Mouse (Mus musculus): ENCODE results near the gene Rbm10. TPM values are rescaled to one million over a fixed set of nuclear protein-coding genes. Genes with fewer than 3 reads are reported as not detected.

Gene Rbm10
- total and polyA plus RNA-seq, 2 experiments from 2014 or later, result 21.0 to 45.6 TPM

DNA sequence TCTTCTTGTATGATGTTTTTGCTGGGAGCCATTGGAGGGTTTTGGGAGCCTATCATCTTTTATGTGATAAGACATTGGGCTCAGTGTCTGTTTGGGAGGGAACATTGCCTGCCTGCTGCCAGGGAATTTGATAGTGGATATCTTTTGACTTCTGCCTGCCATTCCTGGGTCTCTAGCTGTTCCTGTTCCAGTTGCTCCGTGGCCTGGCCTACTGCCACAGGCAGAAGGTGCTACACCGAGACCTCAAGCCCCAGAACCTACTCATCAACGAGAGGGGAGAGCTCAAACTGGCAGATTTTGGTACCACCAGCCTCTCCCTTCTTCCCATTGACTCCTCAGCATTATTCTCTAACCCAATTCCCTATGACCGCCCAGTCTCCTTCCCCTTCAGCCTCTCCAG, 78.5 kb downstream of the Rbm10 start:
- no peaks in the 10 kb centered on the region for H3K4me1 ChIP-seq (ENCODE audit: control insufficient read depth, insufficient read depth)
- no peaks in the 10 kb centered on the region for H3K27me3 ChIP-seq (ENCODE audit: control insufficient read depth, insufficient read depth, low read length)
- DNase-seq (ENCODE audit: low spot score) (no peak), ATAC-seq (ENCODE audit: insufficient read depth, low read depth) (peak; percentile 50; the same call in 1 of the 2 replicates)
- H3K9me3 ChIP-seq (replicated peaks; ENCODE audit: control insufficient read depth, low read length), result no peaks in the 10 kb centered on the region
- H3K27ac ChIP-seq (ENCODE audit: low read depth), result no peak overlapping the region
- H3K4me2 ChIP-seq (ENCODE audit: low read depth, low read length), result no peak overlapping the region
- peaks cover 41% of the 10 kb centered on the region for H3K36me3 ChIP-seq (replicated peaks; ENCODE audit: control insufficient read depth, insufficient read depth, low read length)
- no peak overlapping the region for H3K9ac ChIP-seq (replicated peaks; ENCODE audit: low read depth, low read length)
- WGBS, result 61% methylated on average over 4 of the region's 4 CpGs
- no peak overlapping the region for H3K4me3 ChIP-seq (ENCODE audit: low read depth, low read length)
- TF ChIP-seq EP300 (IDR thresholded peaks at IDR 0.05; ENCODE audit: low read depth) (no peak), CTCF (IDR thresholded peaks at IDR 0.05; ENCODE audit: low read depth) (no peak)

Other genes with a start within 250 kb of the Rbm10 start
- gene Jade3, start 191.8 kb upstream of the Rbm10 start, total RNA-seq (2014; rRNA removed; ENCODE audit: low replicate concordance), result 0.99 and 2.8 TPM in 2 replicates
- gene Jade3, start 191.8 kb upstream of the Rbm10 start, polyA plus RNA-seq (2015; fragmentation: Nextera tagmentation; extraction: Ambion mirVana), result 1.7 and 2.2 TPM in 2 replicates
- gene Rgn, start 67.7 kb upstream of the Rbm10 start, total RNA-seq (2014; rRNA removed; ENCODE audit: low replicate concordance), result not detected in 2 replicates
- 2.2 and 2.8 TPM in 2 replicates for gene Rgn, start 67.7 kb upstream of the Rbm10 start, polyA plus RNA-seq (2015; fragmentation: Nextera tagmentation; extraction: Ambion mirVana)
- 426 and 506 TPM in 2 replicates for gene Ndufb11, start 116 bp downstream of the Rbm10 start, total RNA-seq (2014; rRNA removed; ENCODE audit: low replicate concordance)
- 979 and 1,041 TPM in 2 replicates for gene Ndufb11, start 116 bp downstream of the Rbm10 start, polyA plus RNA-seq (2015; fragmentation: Nextera tagmentation; extraction: Ambion mirVana)
- 258 and 314 TPM in 2 replicates for gene Uba1, start 40.8 kb downstream of the Rbm10 start, total RNA-seq (2014; rRNA removed; ENCODE audit: low replicate concordance)
- gene Uba1, start 40.8 kb downstream of the Rbm10 start, polyA plus RNA-seq (2015; fragmentation: Nextera tagmentation; extraction: Ambion mirVana), result 100 and 105 TPM in 2 replicates
- 154 and 171 TPM in 2 replicates for gene Cdk16, start 70.5 kb downstream of the Rbm10 start, total RNA-seq (2014; rRNA removed; ENCODE audit: low replicate concordance)
- 83.1 and 83.4 TPM in 2 replicates for gene Cdk16, start 70.5 kb downstream of the Rbm10 start, polyA plus RNA-seq (2015; fragmentation: Nextera tagmentation; extraction: Ambion mirVana)
- 20.8 and 28.8 TPM in 2 replicates for gene Usp11, start 86.4 kb downstream of the Rbm10 start, total RNA-seq (2014; rRNA removed; ENCODE audit: low replicate concordance)
- 10.2 and 11.4 TPM in 2 replicates for gene Usp11, start 86.4 kb downstream of the Rbm10 start, polyA plus RNA-seq (2015; fragmentation: Nextera tagmentation; extraction: Ambion mirVana)
- 147 and 163 TPM in 2 replicates for gene Araf, start 180.3 kb downstream of the Rbm10 start, total RNA-seq (2014; rRNA removed; ENCODE audit: low replicate concordance)
- 88.7 and 89.5 TPM in 2 replicates for gene Araf, start 180.3 kb downstream of the Rbm10 start, polyA plus RNA-seq (2015; fragmentation: Nextera tagmentation; extraction: Ambion mirVana)

Measured in heart, postnatal 0 days (tissue).